Mouse (Mus musculus): ENCODE data around the gene Chd3.

Chd3 gene

DNA sequence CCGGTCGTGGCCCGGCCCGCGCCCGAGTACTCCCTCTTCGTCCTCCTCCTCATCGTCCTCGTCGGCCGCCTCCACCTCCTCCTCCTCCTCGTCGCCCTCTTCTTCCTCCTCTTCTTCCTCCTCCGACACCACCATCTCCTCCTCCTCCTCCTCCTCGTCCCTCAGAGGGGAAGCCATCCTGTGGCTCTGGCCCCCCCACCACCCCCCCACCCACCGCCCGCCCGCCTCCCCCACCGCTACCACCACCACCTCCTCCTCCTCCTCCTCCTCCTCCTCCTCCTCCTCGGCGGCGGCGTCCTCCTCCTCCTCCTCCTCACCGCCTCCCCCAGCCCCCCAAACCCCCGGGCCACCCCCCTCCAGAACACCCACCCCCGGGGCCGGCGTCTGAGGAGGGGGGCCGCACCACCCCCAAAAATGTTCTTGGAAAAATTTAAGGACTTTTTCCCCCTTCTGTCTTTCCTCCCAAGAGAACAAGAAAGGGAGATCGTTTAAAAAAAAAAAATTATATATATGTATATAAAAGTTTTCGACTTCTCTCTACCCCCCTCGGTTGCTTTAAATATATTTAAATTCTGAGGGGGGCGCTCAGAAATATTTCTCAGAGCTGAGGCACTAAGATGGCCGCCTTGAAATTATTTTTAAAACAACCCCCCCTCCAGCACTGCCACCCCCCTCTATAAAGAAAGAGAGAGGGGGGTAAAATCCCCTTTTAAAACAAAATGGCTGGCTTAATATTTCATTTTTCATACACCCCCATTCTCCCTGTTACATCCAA is at the start of gene Chd3:
TSS of gene Chd3 (minus strand) at position 192 of the 775 bp plus-strand sequence.
- DNase-seq (ENCODE audit: inconsistent age in 2 of 2, low spot score in 1 of 2): no peak

DNA sequence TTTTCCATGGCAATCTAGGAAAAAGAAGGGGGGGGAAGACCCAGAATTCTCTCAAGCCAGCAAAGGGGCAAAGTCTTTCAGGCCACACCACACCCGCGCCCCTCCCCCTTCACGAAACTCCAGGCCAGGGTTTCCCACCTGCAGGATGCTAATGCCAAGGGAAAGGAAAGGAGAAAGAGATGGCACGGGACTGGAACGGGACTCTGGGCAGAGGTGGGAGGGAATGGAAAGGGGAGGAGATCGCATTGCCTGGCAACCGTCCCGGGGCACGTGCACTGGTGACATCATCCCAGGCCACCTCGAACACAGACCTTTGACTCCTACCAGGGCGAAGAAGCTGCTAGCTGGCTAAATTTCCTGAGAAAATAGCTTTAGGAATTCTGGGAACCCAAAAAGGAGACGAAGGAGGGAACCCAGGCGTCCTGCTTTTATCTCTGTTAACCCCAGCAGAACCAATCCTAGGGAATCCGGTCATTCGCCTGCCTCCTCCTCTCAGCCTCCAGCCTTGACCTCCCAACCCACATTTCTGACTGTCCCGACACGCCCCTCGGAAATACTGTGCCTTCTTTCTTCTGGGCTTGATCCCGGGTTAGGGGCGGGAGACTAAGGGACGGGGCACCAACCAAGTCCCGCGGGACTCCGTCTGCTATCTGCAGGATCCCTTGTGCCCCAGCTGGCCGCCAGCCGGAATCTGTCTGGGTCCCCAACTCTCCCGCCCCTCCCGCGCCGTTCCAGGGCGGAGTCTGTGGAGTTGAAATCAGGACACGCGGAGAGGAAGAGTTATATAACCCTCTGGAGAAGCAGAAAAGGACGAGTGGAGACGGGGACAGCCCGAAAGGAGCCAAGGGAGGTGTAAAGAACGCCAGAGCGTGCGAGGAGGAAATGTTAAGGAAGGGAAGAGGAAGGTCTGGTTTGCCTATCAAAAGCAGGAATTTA is 48.5 kb upstream of the Chd3 start:
- DNase-seq (ENCODE audit: inconsistent age in 2 of 2, low spot score in 1 of 2): peak; percentile 97 to 99

DNA sequence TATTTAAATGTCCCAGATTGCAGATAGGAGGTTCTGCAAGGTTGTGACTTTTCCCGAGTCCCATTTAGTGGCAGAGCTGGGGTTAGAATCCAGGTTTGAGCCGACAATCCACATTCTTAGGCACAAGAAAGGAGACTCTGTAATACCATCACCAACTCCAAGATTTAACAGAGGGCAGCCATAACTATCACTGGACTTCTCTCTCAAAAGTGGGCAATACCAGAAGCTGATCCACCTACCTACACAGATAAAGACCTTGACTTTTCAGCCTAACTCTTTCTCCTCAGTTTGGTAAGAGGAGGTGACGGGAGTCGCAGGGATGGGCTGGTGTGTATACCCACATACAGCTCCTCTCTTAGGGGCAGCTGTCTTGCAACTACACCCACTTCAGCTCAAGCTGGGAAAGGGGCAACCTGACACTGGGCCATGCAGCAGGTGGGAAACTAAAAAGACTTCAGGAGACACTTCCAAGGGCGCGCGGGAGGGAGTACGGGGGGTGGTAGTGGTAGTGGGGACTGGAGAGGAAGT is 47.8 kb upstream of the Chd3 start:
- no peak for DNase-seq (ENCODE audit: inconsistent age in 2 of 2, low spot score in 1 of 2)

DNA sequence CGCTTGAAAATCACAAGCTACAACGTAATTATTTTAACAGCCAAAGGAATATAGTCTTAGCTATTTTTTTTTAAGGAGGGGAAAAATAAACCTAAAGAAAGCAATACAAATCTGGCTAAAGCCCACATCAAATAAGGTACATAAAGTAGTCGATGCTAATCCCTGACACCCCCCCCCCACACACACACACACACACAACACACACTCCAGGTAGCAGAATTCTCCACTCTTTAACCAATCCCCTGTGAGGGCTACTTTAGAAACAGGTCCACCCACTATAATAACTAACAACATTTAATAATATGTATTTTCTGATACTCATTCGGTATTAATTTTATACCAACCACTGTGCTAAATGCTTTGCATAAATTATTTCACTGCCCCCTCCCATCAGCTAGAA is 47.3 kb upstream of the Chd3 start:
- DNase-seq (ENCODE audit: inconsistent age in 2 of 2, low spot score in 1 of 2): no peak

DNA sequence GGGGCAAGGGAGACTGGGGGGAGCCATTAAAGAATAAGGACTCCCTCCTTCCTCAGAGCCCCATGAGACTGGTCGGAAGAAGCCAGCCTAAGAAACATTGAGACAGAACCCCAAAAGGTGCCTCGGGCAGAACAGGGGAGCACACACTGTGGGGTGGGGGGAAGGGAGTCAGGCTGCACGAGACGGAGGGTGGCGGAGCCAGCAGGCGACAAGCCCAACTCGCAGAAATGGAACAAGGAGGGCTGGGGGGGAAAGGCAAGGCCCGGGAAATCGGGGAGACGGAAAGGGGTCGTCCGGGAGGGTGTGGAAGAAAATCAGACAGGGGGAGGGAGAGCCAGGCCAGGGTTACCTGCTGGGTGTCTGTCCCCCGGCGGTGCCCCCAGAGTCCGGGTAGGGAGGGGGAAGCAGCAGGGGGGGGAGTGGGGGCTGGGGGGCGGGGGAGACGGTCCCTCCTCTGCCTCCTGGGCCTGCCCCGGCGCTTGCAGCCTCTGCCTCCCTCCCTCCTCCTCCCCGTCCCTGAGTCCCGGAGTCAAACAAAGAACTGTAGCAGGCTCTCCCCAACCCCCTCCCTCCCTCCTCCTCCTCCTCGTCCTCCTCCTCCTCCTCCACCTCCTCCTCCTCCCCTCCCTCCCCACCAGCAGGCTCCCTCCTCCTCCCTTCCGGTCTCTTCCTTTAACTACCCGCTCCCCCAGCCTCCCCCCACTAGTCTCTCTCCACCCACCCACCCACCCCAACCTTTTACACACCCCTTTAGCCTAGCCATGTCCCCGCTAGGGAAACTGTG is 46.7 kb upstream of the Chd3 start:
- peak; percentile 62 to 82 for DNase-seq (ENCODE audit: inconsistent age in 2 of 2, low spot score in 1 of 2)

DNA sequence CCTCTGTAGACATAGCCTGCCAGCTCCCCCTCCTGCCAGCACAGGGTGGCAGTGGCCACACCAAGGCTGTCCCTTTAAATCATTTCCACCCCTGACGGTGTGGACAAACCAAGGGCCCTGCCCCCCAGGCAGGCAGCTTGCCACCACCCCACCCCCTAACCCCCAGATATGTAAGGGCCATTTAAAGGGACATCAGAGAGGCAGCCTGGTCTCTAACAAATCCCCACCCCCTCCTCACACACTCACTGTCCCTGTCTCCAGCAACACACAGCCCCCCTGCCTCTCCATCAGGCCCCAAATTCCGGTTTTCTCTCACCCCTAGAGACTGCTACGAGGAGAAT is 46.1 kb upstream of the Chd3 start:
- peak in 1 of 2 experiments; percentile 63 for DNase-seq (ENCODE audit: inconsistent age in 2 of 2, low spot score in 1 of 2)

DNA sequence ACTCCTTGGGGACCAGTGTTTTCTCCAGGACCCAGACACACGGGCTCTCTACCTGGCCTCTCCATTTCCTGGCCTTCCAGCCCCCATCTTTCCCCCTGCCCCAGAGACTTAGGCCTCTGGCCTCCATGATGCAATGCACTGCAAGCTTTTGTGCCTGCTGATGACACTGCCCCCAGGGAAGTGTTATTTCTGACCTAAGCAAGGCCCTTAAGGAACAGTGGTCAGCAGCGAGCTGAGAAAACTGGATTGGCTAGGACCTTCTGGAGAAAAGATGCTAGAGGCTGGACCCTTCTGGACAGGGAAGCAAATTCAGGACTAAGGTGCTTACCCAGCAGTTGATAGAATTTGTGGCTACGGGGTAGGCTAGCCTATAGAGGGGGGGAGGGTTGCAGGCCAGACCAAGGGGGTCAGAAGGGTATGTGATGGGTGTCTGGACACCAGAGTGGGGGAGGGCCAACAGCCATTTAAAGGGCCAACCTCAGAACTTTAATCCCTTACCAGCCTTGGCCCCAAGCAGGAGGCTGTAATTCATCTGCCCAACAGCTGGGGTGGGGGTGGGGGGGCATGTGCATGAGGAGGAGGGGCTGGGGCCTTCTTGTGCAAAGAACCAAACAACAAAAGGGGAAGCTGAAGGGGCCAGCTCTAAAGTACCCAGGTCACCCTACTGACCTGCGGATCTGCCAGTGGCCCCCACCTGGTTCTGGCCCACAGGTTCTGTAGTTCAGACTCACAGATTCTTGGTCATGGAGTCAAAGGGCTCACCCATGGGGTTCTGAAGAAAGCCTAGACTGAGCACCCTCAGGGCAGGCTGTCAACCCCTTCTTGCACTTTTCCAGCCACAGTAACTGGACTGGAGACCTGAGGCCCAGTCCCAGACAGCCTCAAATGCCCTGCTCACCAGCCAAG is 45.5 kb upstream of the Chd3 start:
- DNase-seq (ENCODE audit: inconsistent age in 2 of 2, low spot score in 1 of 2): peak; percentile 18 to 44

DNA sequence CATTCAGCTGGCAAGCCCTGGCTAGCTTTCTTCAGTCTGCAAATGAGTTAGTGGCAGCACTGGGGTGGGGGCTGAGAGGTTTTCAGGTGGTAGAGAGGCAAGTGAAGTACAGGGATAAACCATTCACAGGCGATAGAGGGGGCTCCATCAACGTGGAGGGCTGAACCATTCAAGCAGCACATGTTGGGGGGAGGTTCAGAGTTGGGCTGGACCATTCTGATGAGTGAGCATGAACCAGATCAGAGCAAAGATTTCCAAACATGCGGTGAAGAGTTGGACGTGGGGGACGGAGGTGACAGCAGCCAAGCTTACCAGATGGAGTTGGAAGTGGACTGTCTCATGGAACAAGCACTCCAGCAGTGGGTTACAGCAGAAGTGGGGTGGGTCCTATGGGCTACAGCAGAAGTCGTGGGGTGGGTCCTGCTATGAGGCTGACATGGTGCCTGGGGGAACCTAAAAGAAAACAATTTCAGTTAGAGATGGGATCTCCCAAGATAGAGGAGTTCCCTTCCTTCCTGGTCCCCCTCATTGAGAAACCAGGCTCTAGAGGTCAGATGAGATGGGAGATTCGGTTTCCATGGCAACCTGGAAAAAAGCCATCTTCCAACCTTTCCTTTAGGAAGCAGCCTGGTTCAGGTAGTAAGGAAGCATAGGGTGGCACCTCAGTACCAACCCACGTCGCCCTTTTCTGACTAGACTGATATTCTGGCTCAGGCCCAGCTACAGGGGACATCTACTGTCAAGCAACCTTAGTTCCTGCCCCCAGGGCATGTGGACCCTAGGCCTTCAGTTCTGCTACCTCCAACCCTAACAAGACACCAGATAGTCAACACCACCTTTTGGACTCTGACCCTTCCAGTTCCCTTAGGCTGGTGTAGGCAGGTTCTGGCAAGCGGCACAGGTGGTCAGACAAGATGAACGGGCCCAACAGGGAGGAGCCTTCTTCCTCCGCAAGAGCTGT is 44.3 kb upstream of the Chd3 start, which contains the start of gene Kdm6b:
TSS of gene Kdm6b (minus strand) at position 455 of the 961 bp plus-strand sequence.
- peak; percentile 37 to 67 for DNase-seq (ENCODE audit: inconsistent age in 2 of 2, low spot score in 1 of 2)

DNA sequence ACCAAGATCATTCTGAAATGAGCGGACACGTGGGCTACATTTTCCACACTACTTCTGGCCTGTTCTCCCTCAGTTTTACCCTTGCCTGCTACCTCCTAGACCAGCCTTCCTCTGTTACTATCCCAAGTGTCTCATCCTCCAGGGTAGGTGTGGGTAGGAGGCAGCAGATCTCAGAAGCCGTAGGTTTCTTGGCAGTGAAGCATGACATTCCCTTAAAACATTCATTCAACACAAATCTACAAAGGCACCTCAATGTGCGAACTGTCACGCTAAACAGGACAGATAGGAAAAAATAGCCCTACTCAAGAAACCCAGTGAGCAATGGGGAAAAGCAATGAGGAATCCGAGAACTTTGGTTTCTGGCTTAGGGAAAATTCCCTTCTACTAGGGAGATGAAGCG is 43.3 kb upstream of the Chd3 start:
- peak in 1 of 2 experiments; percentile 33 for DNase-seq (ENCODE audit: inconsistent age in 2 of 2, low spot score in 1 of 2)

DNA sequence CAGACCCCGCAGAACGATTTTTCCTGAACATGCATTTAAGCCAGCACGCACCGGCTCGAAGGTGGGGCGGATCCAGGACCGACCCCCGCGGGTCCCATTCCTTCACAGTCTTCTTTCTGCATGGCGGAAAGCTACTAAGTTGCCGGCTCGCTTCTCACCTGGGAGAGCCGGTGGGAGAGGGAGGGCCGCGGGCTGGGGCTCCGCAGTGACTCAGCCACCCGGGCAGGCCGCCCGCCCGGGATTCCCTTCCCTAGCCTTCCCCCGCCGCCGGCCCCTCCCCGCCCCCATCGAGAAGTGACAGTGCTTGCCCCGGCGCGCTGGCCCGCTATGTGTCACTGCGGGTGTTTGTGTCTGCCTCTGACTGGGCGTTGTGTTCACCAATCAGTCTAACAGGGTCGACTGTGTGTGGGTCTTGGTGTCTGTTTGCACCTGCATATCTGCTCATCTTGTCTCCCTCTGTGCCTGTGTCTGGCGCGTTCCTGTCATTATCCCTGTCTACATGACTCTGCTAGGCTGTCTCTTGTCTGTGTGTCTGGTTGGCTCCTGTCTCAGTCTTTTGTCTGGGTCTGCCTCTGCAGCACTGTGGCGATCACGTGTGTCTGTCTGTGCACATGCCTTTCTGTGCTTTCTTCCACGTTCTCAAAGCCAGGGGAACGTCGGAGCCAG is 42.5 kb upstream of the Chd3 start:
- peak; percentile 89 to 95 for DNase-seq (ENCODE audit: inconsistent age in 2 of 2, low spot score in 1 of 2)

DNA sequence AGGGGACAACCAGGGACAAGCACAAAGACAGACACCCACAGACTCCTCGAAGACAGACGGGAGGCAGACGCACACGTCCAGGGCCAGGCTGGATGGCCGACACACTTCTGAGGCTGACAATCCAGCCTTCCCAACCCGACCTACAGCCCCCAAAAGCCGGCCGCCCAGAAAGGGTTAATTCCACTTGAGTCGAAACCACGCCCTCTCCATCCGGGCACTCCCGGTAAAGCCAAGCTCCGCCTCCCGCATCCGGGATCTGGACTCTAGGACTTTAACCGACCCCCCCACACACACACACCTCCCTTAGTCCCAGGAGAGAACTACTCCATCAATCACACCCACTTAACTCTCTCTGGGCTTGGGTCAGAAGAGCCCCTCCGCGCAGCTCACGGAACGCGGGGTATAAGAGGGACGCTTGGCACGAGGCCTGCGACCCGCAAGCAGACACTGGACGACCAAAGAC is 41.9 kb upstream of the Chd3 start:
- peak; percentile 95 to 99 for DNase-seq (ENCODE audit: inconsistent age in 2 of 2, low spot score in 1 of 2)

DNA sequence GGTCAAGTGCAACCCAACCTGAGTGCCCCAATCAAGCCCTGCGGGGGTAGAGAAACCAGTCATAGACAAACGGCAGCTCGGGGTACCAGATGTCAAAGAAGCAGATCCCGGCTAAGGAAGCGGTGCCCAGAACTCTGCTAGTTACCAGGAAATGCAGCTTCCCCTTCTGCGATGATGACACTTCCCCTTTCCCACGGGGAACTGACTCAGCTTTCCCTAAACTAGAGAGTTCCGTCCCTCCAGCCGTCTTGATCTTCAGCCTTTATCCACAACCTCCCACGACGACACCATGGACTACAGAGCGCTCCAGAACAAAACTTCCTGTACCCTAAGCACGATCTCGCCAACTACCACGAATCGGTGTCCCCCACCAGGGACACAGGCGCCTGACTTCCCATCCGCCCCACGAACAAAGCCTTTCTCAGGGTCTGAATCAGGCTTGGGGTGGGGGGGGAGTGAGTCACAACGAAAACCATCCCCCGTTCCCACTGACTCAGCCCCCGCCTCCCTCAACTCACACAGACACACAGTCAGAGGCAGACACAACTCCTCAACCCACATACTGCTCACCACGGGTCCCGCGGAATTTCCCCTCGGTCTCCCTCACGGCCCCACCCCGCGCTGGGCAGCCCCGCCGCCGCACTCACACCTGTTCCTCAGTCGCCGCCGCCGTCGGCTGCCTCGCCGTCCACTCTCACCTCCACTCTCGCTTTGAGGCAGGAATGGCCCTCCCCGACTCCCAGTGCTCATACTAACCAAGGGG is 41.3 kb upstream of the Chd3 start:
- peak; percentile 85 to 95 for DNase-seq (ENCODE audit: inconsistent age in 2 of 2, low spot score in 1 of 2)

DNA sequence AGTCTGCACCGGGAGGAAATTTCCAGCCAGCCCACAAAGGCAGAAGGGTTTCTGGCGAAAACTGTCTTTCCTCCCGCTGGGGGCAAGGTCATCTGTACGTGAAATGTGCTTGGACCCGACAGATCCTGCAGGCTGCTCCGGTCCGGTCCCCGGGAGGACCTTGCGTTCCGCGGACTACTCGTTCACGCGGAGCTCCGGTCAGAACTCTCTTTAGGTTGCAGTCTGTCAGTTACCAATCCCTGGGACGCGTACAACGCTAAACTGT is 40.8 kb upstream of the Chd3 start:
- peak in 1 of 2 experiments; percentile 92 for DNase-seq (ENCODE audit: inconsistent age in 2 of 2, low spot score in 1 of 2)

DNA sequence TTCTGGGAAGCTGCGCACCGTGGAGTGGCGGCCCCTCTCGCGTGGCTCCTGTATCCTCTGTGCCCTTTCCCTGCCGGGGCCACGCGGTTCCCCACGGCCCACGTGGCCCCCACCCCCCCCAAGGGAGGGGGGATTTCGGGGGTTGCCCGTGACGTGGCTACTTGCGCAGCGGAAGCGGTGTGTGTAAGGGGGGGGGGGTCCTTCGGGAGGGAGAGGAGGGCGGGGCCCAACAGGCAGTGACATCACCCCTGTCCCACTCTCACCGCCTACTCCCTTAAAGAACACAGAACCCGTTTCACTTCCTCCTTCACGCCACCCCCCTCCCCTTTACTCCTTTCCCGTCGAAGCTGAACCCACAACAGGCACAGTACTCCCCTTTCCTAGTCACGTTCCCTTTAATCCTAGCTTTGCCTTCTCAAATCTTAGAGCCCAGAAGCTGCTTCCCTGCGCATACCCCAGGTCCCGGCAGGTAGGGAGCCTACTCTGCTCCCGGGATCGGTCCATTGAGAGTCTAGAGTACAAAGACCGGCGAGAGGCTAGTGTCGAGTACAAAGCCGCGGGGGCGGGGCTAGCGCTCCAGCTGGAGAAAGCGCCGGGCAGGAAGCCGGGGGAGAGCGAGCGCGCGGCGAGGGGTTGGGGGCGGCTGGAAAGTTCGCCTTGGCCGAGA is 40.3 kb upstream of the Chd3 start:
- DNase-seq (ENCODE audit: inconsistent age in 2 of 2, low spot score in 1 of 2): peak; percentile 88 to 97

DNA sequence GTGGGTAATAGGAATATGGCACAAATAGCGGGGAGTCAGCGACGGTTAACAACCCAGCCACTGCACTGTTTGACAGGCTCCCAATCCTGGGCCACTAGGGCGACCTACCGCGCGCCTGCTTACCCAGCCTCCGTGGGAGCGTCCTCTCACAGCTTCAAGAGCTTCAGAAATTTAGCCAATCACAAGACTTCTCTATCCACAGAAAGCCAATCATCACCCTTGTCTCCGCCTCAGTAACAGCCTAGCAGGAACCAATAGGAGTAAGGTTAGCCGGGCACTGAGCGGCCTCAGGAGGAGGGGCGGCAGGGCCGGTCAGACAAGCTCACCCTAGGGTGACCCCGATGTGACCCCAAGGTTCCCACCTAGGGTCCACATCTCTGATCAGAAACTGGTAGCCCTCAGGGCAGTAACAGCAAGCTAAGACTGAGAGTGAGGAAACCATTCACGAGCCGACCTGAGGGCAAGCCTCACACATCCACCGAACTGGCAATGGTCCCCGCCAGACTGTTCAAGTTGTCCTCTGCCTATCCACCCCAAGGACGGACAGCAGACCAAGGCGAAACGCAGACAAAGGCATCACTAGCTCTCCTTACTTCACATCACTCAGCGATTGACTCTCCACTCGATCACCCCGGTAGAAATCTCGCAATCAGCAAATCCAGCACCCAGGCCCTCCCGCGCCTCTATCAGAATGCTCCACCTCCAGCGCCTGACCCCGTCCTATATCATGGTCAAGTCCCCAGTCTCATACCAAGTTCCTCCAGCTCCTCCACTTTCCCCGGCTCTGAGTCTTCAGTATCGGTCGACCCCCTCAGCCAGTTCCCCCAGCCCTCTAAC is 39.6 kb upstream of the Chd3 start:
- DNase-seq (ENCODE audit: inconsistent age in 2 of 2, low spot score in 1 of 2): peak; percentile 89 to 96

DNA sequence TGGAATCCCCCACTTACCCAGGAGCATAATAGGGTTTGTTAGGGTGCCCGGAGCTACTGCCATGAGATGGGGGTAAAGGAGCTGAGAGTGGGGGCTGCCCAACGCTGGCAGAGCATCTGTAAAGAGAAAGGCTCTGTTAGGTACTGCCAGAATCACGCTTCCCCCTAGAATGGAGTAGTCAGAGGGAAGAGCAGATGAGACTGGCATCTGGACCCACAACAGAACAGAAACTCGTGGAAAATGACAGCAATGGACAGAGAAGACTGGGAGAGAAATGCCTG is 38.5 kb upstream of the Chd3 start:
- peak in 1 of 2 experiments; percentile 41 for DNase-seq (ENCODE audit: inconsistent age in 2 of 2, low spot score in 1 of 2)

All from adrenal gland, adult (tissue).